Mouse (Mus musculus): ENCODE results near the gene Mospd3.

DNA sequence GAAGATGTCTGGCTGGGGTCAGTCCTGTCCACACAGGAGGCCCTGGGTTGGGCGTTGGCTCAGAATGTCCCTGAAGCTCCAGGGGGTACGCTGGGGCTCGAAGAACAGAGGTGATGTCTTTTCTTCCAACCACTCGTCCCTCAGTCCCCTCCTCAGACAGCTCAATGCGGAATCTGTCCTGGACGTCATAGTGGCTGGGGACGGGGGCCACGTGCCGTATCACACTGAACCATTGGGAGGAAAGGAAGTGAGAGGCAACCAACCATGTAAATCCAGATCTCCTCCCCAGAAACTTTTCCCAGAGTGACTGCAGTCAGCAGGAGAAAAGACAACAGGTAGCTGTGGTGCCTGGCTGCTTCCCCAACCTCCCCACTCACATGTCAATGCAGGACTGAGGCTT lies 1.3 kb downstream of the Mospd3 start:
- no peak for TF ChIP-seq CTCF (IDR thresholded peaks at IDR 0.05; ENCODE audit: low read depth)
- no peak for TF ChIP-seq EP300 (IDR thresholded peaks at IDR 0.05; ENCODE audit: low read depth)
